Mouse (Mus musculus) testis, adult 2 months (tissue): ENCODE results near the gene Rex1bd. TPM values are rescaled to one million over a fixed set of nuclear protein-coding genes. Genes with fewer than 3 reads are reported as not detected.
A peak's percentile ranks its signal among the peaks of the same experiment; 100 is the strongest.

Source experiments
- H3K27ac ChIP-seq: fragments of 200-500 bp; 2 replicates; pipeline ENCODE4 v1.5.1; 2012; ENCODE audit warnings: low read depth, low read length; ENCODE audit not compliant: control insufficient read depth, insufficient read depth
- H3K27me3 ChIP-seq: fragments of 200-500 bp; 2 replicates; pipeline ENCODE4 v1.6.1; 2012; ENCODE audit warnings: mild to moderate bottlenecking, low read length, moderate library complexity; ENCODE audit not compliant: control insufficient read depth, insufficient read depth
- H3K36me3 ChIP-seq: fragments of 200-500 bp; 2 replicates; pipeline ENCODE4 v1.6.1; 2012; ENCODE audit warnings: mild to moderate bottlenecking, low read length; ENCODE audit not compliant: control insufficient read depth, insufficient read depth
- H3K4me1 ChIP-seq: fragments of 200-500 bp; 2 replicates; pipeline ENCODE4 v1.6.1; 2012; ENCODE audit warnings: low read length; ENCODE audit not compliant: control insufficient read depth, insufficient read depth
- H3K4me3 ChIP-seq: fragments of 200-500 bp; 2 replicates; pipeline ENCODE4 v1.5.1; 2012; ENCODE audit warnings: low read depth, mild to moderate bottlenecking, low read length, moderate library complexity, mixed read lengths; ENCODE audit not compliant: control insufficient read depth
- CTCF ChIP-seq: fragments of 200-500 bp; IDR thresholded peaks from 2 replicates; pipeline ENCODE4 v1.5.1; 2012; ENCODE audit warnings: low read depth, mild to moderate bottlenecking, inconsistent platforms, low read length, moderate library complexity; ENCODE audit not compliant: control insufficient read depth, insufficient read depth, insufficient replicate concordance
- POLR2A ChIP-seq: fragments of 200-500 bp; IDR thresholded peaks from 2 replicates; pipeline ENCODE4 v1.6.1; 2012; ENCODE audit warnings: low read depth, mild to moderate bottlenecking, inconsistent platforms, low read length, moderate library complexity; ENCODE audit not compliant: control insufficient read depth
- polyA plus RNA-seq: library from polyadenylated mRNA; depleted of rRNA; stranded (reverse); fragments of >200 nt; gene quantifications from 2 replicates; pipeline ENCODE4 v1.2.3, GENCODE M21; 2012; rRNA removed

The Rex1bd gene
- polyA plus RNA-seq = 23.9 and 26.9 TPM in 2 replicates

DNA sequence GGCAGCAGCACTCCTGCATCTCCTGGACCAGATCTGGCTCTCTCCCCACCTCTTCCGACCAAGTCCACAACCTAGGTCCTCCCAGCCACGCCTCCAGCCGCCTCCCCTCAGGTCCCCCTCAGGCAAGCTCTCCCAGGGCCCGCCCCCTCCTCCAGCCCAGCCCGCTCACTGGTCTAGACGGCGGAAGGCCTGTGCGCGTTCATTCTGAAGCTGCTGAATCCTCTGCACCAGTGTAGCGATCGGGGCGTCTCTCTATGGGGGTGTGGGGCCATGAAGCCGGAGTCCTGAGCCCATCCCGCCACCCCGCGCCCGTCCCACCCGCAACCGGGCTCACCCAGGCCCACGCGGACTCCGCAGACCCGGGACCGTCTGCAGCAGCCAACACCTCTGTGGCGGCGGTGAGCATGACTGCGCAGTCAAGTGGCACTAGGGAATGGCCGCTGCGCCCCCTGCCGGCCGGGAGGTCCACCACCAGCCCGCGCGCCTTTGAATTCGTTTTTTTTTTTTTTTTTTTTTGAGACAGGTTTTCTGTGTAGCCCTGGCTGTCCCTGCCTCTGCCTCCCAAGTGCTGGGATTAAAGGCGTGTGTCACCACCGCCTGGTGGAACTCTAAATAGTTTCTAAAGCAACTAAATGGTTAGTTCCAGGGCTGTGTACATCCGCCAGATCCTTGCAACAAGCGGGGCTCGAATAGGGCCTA is at the start of gene Rex1bd:
TSS of gene Rex1bd (minus strand) at position 425 of the 699 bp plus-strand sequence.
- TF ChIP-seq CTCF (peak; percentile 69; the same call in 1 of the 2 replicates), POLR2A (peak; percentile 8; the same call in 1 of the 2 replicates)
- Histone ChIP-seq H3K27ac (peak within 1 kb of the TSS; percentile 63), H3K4me1 (peaks cover 45% of the 10 kb centered on the region), H3K4me3 (peak within 1 kb of the TSS; percentile 83), H3K36me3 (no peaks in the 10 kb centered on the region; the same call in 1 of the 2 replicates), H3K27me3 (no peaks in the 10 kb centered on the region)

DNA sequence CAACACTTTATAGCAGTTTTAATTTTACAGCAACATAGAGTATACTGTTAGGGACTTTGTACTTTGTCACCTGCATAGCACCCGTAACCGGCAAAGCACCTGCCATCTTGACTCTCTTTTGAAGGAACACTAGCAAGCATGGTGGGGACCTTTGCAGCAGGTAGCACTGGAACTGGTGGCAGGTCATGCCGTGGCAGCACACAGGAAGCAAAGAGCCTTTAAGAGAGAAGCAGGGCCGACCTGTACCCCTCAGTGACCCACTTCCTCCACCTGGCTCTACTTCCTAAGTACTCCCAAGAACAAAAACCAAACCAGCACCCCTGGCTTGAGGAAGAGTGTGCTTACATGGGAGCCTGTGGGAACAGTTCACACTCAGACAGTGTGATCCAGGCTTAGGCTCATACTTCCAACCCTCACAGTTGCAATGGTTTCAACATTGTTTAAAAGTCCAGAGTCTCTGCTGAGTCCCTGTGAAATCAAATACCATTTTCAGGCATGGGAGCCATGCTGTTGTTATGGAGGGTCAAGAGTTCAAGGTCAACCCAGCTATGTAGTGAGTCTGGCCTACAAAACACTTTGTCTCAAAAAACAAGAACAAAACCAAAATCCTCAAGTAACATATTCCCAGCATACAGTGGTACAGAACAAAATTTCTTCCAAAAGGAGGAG is 48.7 kb upstream of the Rex1bd start:
- H3K36me3 ChIP-seq = no peaks in the 10 kb centered on the region
- H3K4me3 ChIP-seq = no peak overlapping the region
- H3K27ac ChIP-seq = peak overlapping the region; percentile 37; the same call in 1 of the 2 replicates
- H3K4me1 ChIP-seq = peaks cover 16% of the 10 kb centered on the region
- no peaks in the 10 kb centered on the region for H3K27me3 ChIP-seq
- TF ChIP-seq CTCF = no peak
- no peak for TF ChIP-seq POLR2A

- TF ChIP-seq CTCF = no peak
- TF ChIP-seq POLR2A = no peak
- no peak overlapping the region for H3K4me3 ChIP-seq
- H3K36me3 ChIP-seq = no peaks in the 10 kb centered on the region
- no peaks in the 10 kb centered on the region for H3K27me3 ChIP-seq
- H3K27ac ChIP-seq = no peak overlapping the region
- peaks cover 13% of the 10 kb centered on the region for H3K4me1 ChIP-seq
These were observed 47.2 kb upstream of the Rex1bd start for GRCm38 (mm10) chr8:70553740-70554139.

- Histone ChIP-seq H3K27me3 (no peaks in the 10 kb centered on the region), H3K4me1 (peaks cover 17% of the 10 kb centered on the region), H3K4me3 (no peak overlapping the region), H3K27ac (no peak overlapping the region), H3K36me3 (no peaks in the 10 kb centered on the region)
- no peak for TF ChIP-seq CTCF
- no peak for TF ChIP-seq POLR2A
These were observed 46.3 kb upstream of the Rex1bd start for GRCm38 (mm10) chr8:70552836-70553235.

DNA sequence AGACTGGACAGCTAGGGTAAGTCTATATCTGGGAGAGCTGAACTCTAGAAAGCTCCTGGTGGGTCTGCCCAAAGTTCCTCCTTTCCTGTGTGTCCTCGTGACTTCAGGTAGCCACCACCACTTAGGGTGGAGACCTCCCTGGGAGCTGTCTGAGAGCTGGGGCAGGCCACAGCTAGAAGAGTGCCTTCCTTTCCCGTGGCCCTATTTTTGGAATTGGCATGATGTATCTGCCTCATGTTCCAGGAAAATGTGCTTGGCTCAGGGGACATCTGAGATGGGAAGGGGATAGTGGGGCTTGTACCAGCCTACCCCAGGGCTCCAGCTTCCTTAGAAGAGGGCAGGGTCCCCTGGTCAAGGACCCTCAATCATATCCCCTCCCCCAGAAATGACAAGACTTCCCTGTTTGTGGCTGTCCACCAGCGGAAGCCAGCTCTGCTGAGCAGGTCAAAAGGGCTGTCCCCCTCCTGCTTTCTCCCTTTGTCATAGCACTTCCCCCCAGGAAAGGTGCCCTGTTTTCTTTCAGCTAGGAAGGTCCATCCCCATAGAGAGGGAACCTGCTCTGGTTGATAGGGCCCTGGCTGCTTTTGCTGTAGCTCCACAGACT is 45.1 kb upstream of the Rex1bd start:
- TF ChIP-seq CTCF (no peak), POLR2A (no peak)
- H3K36me3 ChIP-seq = no peaks in the 10 kb centered on the region
- H3K4me1 ChIP-seq = peaks cover 17% of the 10 kb centered on the region
- H3K27me3 ChIP-seq = no peaks in the 10 kb centered on the region
- H3K27ac ChIP-seq = peak overlapping the region; percentile 33; the same call in 1 of the 2 replicates
- no peak overlapping the region for H3K4me3 ChIP-seq

DNA sequence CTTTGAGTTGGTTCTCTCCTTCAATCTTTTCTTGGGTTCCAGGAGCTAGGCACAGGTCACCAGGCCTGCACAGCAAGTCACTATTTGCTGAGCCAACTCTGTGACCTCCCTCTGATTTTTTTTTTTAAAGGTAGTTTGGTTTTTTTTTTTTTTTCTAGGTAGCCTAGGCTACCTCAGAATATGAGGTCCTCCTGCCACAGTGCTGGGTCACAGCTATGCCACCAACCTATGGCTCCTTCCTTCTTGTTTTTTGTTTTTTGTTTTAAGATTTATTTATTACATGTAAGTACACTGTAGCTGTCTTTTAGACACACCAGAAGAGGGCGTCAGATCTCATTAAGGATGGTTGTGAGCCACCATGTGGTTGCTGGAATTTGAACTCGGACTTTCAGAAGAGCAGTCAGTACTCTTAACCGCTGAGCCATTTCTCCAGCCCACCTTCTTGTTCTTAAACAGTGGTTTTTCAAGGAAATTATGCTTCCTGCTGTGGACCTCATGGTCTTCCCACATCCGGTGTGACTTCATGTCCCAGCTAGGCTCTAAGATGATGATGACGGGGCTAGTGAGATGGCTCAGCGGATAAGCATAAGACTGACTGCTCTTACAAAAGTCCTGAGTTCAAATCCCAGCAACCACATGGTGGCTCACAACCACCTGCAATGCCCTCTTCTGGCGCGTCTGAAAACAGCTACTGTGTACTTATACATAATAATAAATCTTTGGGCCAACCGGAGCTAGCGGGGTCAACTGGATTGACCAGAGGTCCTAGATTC is 43.0 kb upstream of the Rex1bd start:
- H3K27me3 ChIP-seq = no peaks in the 10 kb centered on the region
- TF ChIP-seq POLR2A = no peak
- no peak for TF ChIP-seq CTCF
- no peak overlapping the region for H3K27ac ChIP-seq
- no peak overlapping the region for H3K4me3 ChIP-seq
- peaks cover 17% of the 10 kb centered on the region for H3K4me1 ChIP-seq
- no peaks in the 10 kb centered on the region for H3K36me3 ChIP-seq

GRCm38 (mm10) chr8:70547762-70548161 is 41.2 kb upstream of the Rex1bd start:
- H3K36me3 ChIP-seq = no peaks in the 10 kb centered on the region
- no peak for TF ChIP-seq CTCF
- TF ChIP-seq POLR2A = no peak
- no peak overlapping the region for H3K27ac ChIP-seq
- peaks cover 11% of the 10 kb centered on the region for H3K4me1 ChIP-seq
- no peaks in the 10 kb centered on the region for H3K27me3 ChIP-seq
- H3K4me3 ChIP-seq = no peak overlapping the region
